Mouse (Mus musculus) embryonic fibroblast, embryonic 13.5 days (primary cell): ENCODE measurements around the gene Ipo8.

Experiments used
- CTCF ChIP-seq: IDR thresholded peaks from 2 replicates; pipeline ENCODE4 v1.5.1; 2011; ENCODE audit warnings: mild to moderate bottlenecking, control low read depth, low read length, moderate library complexity, borderline replicate concordance; ENCODE audit not compliant: insufficient read depth
- POLR2A ChIP-seq: IDR thresholded peaks from 2 replicates; pipeline ENCODE4 v1.6.1; 2011; ENCODE audit warnings: low read depth, mild to moderate bottlenecking, control low read depth, low read length, moderate library complexity

DNA sequence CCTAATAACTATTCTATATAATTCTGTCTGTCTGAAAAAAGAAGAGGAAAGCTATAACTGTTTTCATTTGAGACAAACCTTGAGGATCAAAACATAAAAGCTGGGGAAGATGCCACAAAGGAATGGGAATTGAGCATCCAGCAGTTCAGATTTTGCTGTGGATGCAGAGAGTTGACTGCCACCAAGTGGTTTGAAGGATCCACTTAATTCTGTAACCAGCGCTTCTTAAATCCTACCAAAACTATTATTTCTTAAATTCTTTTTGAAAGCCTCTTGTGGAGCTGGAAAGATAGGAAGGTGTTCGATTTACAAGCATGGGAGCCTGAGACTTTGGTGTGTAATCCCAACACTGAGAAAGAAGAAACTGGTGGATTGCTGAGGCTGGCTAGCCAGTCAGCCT lies 79.9 kb downstream of the Ipo8 start:
- TF ChIP-seq POLR2A (no peak), CTCF (no peak)
